Mouse (Mus musculus) embryonic facial prominence, embryonic 10.5 days (tissue): ENCODE results near the gene Scube1. TPM values are rescaled to one million over a fixed set of nuclear protein-coding genes. Genes with fewer than 3 reads are reported as not detected.

Experiments used
- DNase-seq: peaks from one replicate; pipeline ENCODE4 v3.0.0-alpha.2; 2017; ENCODE audit warnings: low spot score
- H3K27ac ChIP-seq: fragments of 300-500 bp; sonication (generic); replicated peaks from 2 replicates; pipeline ENCODE4 v1.5.1; 2016; ENCODE audit warnings: mild to moderate bottlenecking
- H3K27me3 ChIP-seq: fragments of 300-500 bp; sonication (generic); replicated peaks from 2 replicates; pipeline ENCODE4 v1.6.1; 2016; ENCODE audit warnings: low read depth, mild to moderate bottlenecking; ENCODE audit not compliant: poor library complexity, severe bottlenecking
- H3K36me3 ChIP-seq: fragments of 300-500 bp; sonication (generic); replicated peaks from 2 replicates; pipeline ENCODE4 v1.6.1; 2016; ENCODE audit warnings: mild to moderate bottlenecking, moderate library complexity
- H3K4me1 ChIP-seq: fragments of 300-500 bp; sonication (generic); 2 replicates; pipeline ENCODE4 v1.6.1; 2016
- H3K4me3 ChIP-seq: fragments of 300-500 bp; sonication (generic); 2 replicates; pipeline ENCODE4 v1.5.1; 2016; ENCODE audit warnings: mild to moderate bottlenecking, moderate library complexity
- H3K9me3 ChIP-seq: fragments of 300-500 bp; sonication (generic); 2 replicates; pipeline ENCODE4 v1.6.1; 2016; ENCODE audit warnings: mild to moderate bottlenecking
- WGBS: fragments of 180-500 bp; shearing (Covaris S2); methylation state at CpG from one replicate; pipeline ENCODE4 v1.1.7; 2016; 5-methylcytosine and 5-hydroxymethylcytosine counted together
- polyA plus RNA-seq: library from polyadenylated mRNA; unstranded; fragments of >200 nt; fragmentation: Nextera tagmentation; extraction: Ambion mirVana; gene quantifications from 2 replicates; pipeline ENCODE4 v1.2.1, GENCODE M21; 2016

The Scube1 gene
- polyA plus RNA-seq, 1 experiment from 2014 or later = 52.4 TPM

- peaks cover 11% of the 10 kb centered on the region; the same call in 1 of the 2 replicates for H3K9me3 ChIP-seq
- no peaks in the 10 kb centered on the region for H3K27me3 ChIP-seq
- H3K4me1 ChIP-seq = peaks cover 28% of the 10 kb centered on the region
- no peak overlapping the region for H3K27ac ChIP-seq
- H3K36me3 ChIP-seq = peaks cover 69% of the 10 kb centered on the region
- H3K4me3 ChIP-seq = no peak overlapping the region
- 93% methylated on average over 4 of the region's 4 CpGs for WGBS
- DNase-seq = no peak
Measured at GRCm38 (mm10) chr15:83590841-83591240, 134.0 kb downstream of the Scube1 start.

- H3K4me3 ChIP-seq = no peak overlapping the region
- no peak overlapping the region for H3K27ac ChIP-seq
- DNase-seq = no peak
- peaks cover 12% of the 10 kb centered on the region; the same call in 1 of the 2 replicates for H3K9me3 ChIP-seq
- H3K4me1 ChIP-seq = 0 out of 2 replicates have a peak, but pooled peaks cover 3% of the 10 kb centered on the region
- H3K27me3 ChIP-seq = no peaks in the 10 kb centered on the region
- 83% methylated on average over 6 of the region's 6 CpGs for WGBS
- peaks cover 99% of the 10 kb centered on the region for H3K36me3 ChIP-seq
Measured at GRCm38 (mm10) chr15:83584741-83585220, 140.0 kb downstream of the Scube1 start.

GRCm38 (mm10) chr15:83583419-83584156, 141.2 kb downstream of the Scube1 start:
- 75% methylated on average over 8 of the region's 8 CpGs for WGBS
- Histone ChIP-seq H3K27ac (no peak overlapping the region), H3K36me3 (peaks cover 100% of the 10 kb centered on the region), H3K9me3 (peaks cover 12% of the 10 kb centered on the region; the same call in 1 of the 2 replicates), H3K4me3 (no peak overlapping the region), H3K27me3 (no peaks in the 10 kb centered on the region), H3K4me1 (0 out of 2 replicates have a peak, but pooled peaks cover 3% of the 10 kb centered on the region)
- DNase-seq = peak; percentile 41

GRCm38 (mm10) chr15:83582931-83583330, 141.9 kb downstream of the Scube1 start:
- H3K36me3 ChIP-seq = peaks cover 100% of the 10 kb centered on the region
- no peaks in the 10 kb centered on the region for H3K27me3 ChIP-seq
- 81% methylated on average over 4 of the region's 4 CpGs for WGBS
- no peak overlapping the region for H3K4me3 ChIP-seq
- no peak overlapping the region for H3K27ac ChIP-seq
- peaks cover 12% of the 10 kb centered on the region; the same call in 1 of the 2 replicates for H3K9me3 ChIP-seq
- 0 out of 2 replicates have a peak, but pooled peaks cover 3% of the 10 kb centered on the region for H3K4me1 ChIP-seq
- DNase-seq = no peak

GRCm38 (mm10) chr15:83576651-83577050, 148.2 kb downstream of the Scube1 start:
- H3K4me1 ChIP-seq = no peaks in the 10 kb centered on the region
- peaks cover 82% of the 10 kb centered on the region for H3K36me3 ChIP-seq
- DNase-seq = no peak
- no peaks in the 10 kb centered on the region for H3K9me3 ChIP-seq
- WGBS = 92% methylated on average over 9 of the region's 9 CpGs
- no peaks in the 10 kb centered on the region for H3K27me3 ChIP-seq
- no peak overlapping the region for H3K27ac ChIP-seq
- no peak overlapping the region for H3K4me3 ChIP-seq

GRCm38 (mm10) chr15:83575543-83575942, 149.3 kb downstream of the Scube1 start:
- Histone ChIP-seq H3K36me3 (peaks cover 71% of the 10 kb centered on the region), H3K27ac (no peak overlapping the region), H3K27me3 (no peaks in the 10 kb centered on the region), H3K9me3 (no peaks in the 10 kb centered on the region), H3K4me1 (no peaks in the 10 kb centered on the region), H3K4me3 (no peak overlapping the region)
- DNase-seq = no peak
- WGBS = 92% methylated on average over 8 of the region's 8 CpGs

GRCm38 (mm10) chr15:83574731-83575351, 150.0 kb downstream of the Scube1 start:
- Histone ChIP-seq H3K4me3 (no peak overlapping the region), H3K27ac (no peak overlapping the region), H3K4me1 (no peaks in the 10 kb centered on the region), H3K27me3 (no peaks in the 10 kb centered on the region), H3K36me3 (peaks cover 64% of the 10 kb centered on the region), H3K9me3 (no peaks in the 10 kb centered on the region)
- WGBS = 89% methylated on average over 6 of the region's 6 CpGs
- DNase-seq = no peak

- 91% methylated on average over 12 of the region's 12 CpGs for WGBS
- Histone ChIP-seq H3K36me3 (peaks cover 51% of the 10 kb centered on the region), H3K27me3 (no peaks in the 10 kb centered on the region), H3K4me3 (no peak overlapping the region), H3K27ac (no peak overlapping the region), H3K9me3 (no peaks in the 10 kb centered on the region), H3K4me1 (no peaks in the 10 kb centered on the region)
- DNase-seq = no peak
Measured at GRCm38 (mm10) chr15:83573606-83574005, 151.2 kb downstream of the Scube1 start.

- Histone ChIP-seq H3K4me1 (no peaks in the 10 kb centered on the region), H3K9me3 (no peaks in the 10 kb centered on the region), H3K4me3 (no peak overlapping the region), H3K27me3 (no peaks in the 10 kb centered on the region), H3K27ac (no peak overlapping the region), H3K36me3 (peaks cover 37% of the 10 kb centered on the region)
- 83% methylated on average over 4 of the region's 4 CpGs for WGBS
- no peak for DNase-seq
Measured at GRCm38 (mm10) chr15:83572132-83572531, 152.7 kb downstream of the Scube1 start.

- no peak overlapping the region for H3K27ac ChIP-seq
- H3K27me3 ChIP-seq = no peaks in the 10 kb centered on the region
- H3K9me3 ChIP-seq = no peaks in the 10 kb centered on the region
- DNase-seq = no peak
- H3K4me1 ChIP-seq = no peaks in the 10 kb centered on the region
- 89% methylated on average over 5 of the region's 5 CpGs for WGBS
- peaks cover 32% of the 10 kb centered on the region for H3K36me3 ChIP-seq
- no peak overlapping the region for H3K4me3 ChIP-seq
Measured at GRCm38 (mm10) chr15:83571636-83572035, 153.2 kb downstream of the Scube1 start.

GRCm38 (mm10) chr15:83570641-83571040, 154.2 kb downstream of the Scube1 start:
- Histone ChIP-seq H3K27me3 (peaks cover 8% of the 10 kb centered on the region; the same call in 1 of the 2 replicates), H3K36me3 (peaks cover 22% of the 10 kb centered on the region), H3K4me1 (no peaks in the 10 kb centered on the region), H3K9me3 (no peaks in the 10 kb centered on the region), H3K4me3 (no peak overlapping the region), H3K27ac (no peak overlapping the region)
- WGBS = 73% methylated on average over 2 of the region's 2 CpGs
- no peak for DNase-seq

GRCm38 (mm10) chr15:83569682-83570081, 155.1 kb downstream of the Scube1 start:
- Histone ChIP-seq H3K27me3 (peaks cover 14% of the 10 kb centered on the region; the same call in 1 of the 2 replicates), H3K36me3 (peaks cover 12% of the 10 kb centered on the region), H3K27ac (no peak overlapping the region), H3K4me1 (no peaks in the 10 kb centered on the region), H3K9me3 (no peaks in the 10 kb centered on the region), H3K4me3 (no peak overlapping the region)
- 55% methylated on average over 11 of the region's 11 CpGs for WGBS
- DNase-seq = no peak
